Mouse (Mus musculus) heart, adult 2 months (tissue): ENCODE measurements at regions not wholly inside any gene's neighbourhood (a gene's known extent, or its start where the extent isn't known, plus 50 kb on each side); places are given as distances from the start of the nearest gene placed in this dataset.

Experiments used
- CTCF ChIP-seq: fragments of 200-600 bp; IDR thresholded peaks from 2 replicates; pipeline ENCODE4 v1.8.1; 2022; ENCODE audit warnings: antibody characterized with exemption, mild to moderate bottlenecking, moderate library complexity
- POLR2A ChIP-seq: fragments of 200-500 bp; IDR thresholded peaks from 2 replicates; pipeline ENCODE4 v1.6.1; 2011; ENCODE audit warnings: mild to moderate bottlenecking, low read depth, low read length, control low read depth; ENCODE audit not compliant: insufficient read depth

DNA sequence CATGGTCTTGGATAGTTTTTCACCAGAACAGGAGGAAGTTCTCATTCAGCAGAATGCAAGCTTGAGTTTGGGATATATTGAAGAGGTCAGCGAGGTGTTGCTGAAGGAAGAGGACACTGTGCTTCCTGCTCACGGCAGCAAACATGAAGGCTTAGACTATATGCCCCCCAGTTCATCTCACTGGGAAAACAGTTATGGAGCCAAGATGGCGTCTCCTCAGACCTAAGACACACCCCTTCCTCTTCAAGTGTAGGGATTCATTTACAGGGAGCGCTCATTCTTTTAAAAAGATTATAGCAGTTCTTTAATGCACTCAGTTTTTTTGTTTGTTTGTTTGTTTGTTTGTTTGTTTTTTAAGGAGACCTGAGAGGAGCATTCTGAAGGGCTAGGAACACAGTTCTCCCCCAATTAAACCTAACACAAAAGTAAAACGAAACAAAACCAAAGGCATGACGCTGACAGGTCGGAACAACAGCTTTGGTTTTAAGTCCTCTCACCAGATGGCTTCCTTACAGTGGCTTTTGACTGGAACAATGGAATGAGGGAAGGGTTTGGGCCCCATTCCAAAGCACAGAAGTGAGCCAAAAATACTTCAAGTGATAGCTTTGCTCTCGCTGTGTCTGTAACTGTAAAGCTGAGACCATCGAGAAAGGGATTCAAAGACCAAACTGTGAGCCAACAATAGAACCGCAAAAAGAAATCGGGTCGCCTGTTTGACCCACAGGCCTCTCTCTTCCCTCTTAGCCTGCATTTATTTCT, 99.5 kb upstream of the Tmem150c start:
- TF ChIP-seq CTCF, result no peak
- no peak for TF ChIP-seq POLR2A
